Mouse (Mus musculus) MN1 (cell line): Measurements from ENCODE around the gene Cisd1.
A peak's percentile ranks its signal among the peaks of the same experiment; 100 is the strongest.

Experiments used
- DNase-seq: peaks from one replicate; pipeline ENCODE4 v3.0.0-alpha.2; 2016; ENCODE audit warnings: low spot score

The Cisd1 gene

DNA sequence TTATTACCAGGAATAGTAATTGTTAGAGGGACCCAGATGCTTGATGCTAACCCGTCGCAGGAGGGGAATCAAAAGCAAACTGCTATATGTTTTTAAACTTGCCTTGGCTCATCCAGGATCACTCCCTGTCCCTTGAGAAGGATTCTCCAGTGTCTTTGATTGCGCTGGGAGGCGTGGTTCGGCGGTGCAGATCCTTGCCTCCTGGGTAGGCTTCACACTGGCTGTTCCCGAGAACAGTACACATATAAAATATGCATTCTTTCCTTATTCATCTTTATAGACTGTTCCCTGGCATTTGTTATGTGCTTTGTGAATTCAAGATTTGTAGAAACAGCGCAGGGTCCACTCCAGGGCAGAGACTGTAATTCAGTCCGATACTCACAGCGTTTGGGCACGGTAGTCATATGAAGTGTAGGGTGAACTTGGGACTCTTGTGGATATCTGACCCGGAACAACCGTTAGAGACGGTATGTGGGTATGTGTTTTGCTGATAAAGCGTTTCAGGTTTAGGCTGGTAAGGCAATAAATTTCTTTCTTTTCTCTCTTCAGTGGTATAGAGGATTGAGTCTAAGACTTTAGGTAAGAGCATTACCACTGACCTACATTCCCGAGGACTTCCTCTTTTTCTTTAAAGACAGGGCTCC, 4.0 kb upstream of the Cisd1 start:
- DNase-seq = peak; percentile 46

DNA sequence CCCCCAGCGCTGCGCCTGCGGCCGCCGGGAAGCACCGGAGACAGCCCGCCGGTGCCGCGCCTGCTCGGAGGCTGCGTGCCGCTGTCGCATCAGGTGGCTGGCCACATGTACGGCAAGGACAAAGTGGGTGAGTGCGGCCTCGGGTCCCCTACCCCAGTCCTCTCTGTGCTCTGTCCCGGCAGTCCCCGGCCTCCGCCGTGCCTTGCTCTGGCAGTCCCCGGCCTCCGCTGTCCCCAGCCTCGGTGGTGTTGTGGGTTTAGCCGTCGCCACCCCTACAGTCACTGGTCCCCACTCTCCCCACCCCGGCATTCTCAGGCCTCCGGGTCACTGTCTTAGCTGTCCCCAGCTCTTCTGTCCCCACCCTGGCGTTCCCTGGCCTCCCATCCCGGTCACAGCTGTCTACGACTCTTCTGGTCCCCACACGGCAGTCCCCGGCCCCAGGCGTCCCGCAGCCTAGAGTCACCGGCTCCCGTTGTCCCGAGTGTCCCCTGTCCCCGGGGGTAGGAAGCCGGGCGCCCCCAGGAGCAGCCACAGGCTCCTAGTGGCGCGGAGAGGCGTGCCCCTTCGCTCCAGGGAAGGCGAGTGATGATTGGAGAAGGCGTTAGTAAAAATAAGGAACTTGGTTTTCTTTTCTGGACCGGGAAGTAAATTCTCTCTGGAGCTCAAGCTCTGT, 3.3 kb upstream of the Cisd1 start:
- peak; percentile 54 for DNase-seq

DNA sequence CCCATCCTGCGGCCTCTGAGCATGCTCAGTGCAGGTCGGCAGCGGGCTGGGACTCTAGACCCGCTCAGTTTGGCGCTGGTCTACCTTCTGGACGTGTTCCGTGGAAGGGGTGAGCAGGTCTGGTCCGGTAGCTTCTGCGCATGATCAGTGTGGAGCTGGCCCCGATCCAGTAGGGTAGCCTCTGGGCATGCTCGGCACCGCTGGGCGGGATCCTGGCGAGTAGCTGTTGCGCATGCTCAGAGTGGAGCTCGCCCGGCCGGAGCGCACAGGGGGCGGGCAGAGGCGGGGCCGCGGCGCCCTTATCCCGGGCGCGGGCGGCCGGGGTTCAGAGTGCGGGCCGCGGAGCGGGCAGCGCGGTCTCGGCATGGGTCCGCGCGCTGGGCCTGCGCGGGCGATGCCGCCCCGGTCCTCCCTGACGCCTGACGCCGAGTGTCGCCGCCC, 2.8 kb upstream of the Cisd1 start, which contains the start of gene Ipmk:
TSS of gene Ipmk (plus strand) at position 255 of the 441 bp plus-strand sequence.
- peak; percentile 99 for DNase-seq

DNA sequence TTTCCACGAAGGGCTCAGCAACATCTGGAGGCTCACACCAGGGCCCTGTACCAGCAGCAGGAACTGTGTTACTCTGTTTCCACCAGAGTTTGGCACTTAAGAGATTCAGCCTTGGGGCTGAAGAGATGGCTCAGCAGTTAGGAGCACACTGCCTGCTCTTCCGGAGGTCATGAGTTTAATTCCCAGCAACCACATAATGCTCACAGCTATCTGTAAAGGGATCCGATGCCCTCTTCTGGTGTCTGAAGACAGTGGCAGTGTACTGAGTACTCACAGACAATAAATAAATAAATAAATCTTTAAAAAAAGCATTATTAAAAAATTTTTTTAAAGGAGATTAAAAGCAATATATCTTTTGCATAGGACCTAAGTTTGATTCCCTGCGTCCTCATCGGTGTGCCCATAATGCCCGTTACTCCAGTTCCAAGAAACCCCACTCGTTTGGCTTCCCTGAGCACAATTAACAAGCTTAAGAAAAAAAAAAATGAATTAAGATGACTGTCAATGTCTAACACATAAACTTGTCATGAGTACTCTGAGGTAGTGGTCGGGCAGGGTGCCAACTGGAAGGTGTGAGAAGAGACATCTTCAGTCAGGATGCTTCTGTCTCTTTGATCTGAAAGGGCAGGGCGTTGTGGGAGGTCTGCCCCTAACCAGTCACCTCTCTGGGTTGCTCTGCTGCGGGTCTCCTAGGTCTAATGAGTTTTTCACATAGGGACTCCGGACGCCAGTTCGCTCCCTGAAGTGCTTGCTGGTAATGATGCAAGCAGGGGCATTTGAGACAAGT, 2.2 kb upstream of the Cisd1 start:
- DNase-seq = peak; percentile 63

DNA sequence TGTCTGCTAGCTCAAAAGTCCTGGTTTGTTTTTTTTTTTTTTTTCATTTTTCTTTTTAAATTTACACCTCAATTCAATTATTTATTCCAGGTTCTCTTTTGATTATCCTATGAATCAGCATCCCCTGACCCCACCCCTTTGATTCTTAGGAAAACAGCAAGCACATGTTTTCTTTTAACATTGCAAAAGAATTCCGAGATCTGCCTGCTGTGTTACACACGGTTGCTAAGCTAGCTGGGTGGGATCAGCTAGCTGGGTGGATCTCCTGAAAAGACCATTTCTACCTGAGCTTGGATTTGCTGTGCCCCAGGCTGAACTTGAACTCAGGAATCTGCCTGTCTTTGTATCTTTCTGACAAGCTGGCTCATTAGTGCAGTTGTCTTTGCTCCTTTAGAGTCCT, 1.4 kb upstream of the Cisd1 start:
- DNase-seq = no peak

DNA sequence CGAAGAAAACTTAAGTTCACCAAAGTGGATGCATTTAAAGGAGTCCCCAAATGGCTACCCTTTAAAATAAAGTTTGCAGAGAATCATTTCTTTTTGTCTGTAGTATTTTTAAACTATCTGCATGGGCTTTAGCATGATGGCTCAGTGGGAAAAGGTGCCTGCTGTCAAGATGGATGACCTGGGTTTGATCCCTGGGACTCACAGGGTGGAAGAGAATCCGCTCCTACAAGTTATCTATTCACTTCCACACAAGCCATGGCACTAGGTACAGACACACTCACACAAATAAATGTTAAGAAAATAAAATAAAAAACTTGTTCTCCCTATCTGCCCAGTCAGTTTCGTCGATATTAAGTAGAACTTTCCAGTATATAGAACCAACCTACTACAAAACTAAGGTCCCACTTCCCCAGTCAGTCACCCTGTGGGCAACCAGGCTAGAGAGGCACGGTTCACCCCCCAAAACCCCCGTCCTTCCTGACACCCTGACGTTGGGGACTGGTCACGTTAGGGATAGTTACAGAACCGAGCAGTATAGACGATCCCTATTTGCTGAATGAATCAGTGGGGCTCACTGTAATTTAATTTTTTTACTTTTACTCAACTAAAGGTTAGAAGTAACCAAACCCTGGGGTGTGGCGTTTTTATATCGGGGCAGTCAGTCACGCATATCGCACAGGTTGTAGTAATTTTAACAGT, 1.0 kb downstream of the Cisd1 start:
- DNase-seq = no peak

DNA sequence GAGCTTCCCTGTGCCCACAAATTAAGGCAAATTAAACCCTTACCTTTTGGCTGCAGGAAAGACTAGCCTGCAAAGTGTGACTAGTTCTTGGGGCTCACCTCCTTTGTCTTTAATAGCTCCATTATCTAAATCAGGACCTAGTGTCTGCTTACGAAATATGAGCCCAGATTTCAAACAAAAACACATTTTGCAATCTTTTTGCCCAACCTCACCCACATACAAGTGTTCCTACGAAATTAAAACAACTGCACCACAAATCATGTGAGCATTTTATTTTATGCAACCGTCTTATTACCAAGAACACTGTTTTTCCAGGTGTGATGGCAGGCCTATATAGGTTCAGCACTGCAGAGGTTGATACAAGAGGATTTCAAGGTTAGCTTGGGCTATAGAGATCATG, 1.6 kb downstream of the Cisd1 start:
- DNase-seq = no peak

DNA sequence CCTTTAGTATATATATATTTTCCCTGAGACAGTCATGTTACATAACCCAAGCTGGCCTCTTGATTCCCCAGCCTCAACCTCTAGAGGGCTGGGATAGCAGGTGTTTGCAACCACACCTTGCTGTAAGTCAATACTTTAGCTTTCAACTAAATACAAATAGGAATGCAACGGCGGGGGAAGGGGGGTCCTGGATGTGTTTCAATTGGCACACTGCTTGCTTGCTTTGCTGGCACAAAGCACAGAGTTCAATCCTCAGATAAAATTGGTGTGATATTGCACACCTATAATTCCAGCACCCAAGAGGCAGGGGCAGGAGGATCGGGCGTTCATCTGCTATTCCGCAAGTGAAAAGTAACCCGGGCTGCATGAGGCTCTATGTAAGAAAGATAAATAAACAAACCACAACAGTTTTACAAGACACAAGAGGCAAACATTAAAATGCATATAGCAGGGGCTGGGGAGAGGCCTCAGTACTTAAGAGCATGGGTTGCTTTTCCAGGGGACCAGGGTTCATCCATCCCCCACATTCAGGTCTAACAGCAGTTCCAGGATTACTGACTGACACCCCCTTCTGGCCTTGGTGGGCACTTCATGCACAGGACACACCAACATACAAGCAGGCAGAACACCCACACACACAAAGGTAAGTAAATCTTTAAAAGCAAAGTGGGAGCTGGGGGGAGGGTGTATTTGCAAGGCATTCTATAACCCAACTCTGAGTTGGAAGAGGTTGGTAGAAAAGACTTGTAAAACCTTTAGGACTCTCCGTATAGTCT, 2.5 kb downstream of the Cisd1 start:
- DNase-seq = peak; percentile 26

DNA sequence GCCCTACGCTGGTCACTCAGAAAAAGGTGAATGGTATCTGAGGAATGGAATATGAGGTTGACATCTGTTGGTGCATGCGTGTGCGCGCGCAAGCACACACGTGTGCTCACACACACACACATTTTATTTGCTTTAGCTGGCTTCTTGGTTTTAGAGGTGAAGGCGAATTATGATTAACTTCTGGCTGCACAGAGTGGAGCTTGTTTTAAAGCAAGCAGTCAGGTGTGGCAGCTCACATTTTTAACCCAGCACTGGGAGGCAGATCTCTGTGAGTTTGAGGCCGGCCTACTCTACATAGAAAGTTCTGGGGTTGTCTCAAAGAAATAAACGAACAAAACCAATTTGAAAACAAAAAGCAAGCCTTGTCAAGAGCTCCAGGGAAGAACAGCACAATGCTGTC, 3.5 kb downstream of the Cisd1 start:
- no peak for DNase-seq

DNA sequence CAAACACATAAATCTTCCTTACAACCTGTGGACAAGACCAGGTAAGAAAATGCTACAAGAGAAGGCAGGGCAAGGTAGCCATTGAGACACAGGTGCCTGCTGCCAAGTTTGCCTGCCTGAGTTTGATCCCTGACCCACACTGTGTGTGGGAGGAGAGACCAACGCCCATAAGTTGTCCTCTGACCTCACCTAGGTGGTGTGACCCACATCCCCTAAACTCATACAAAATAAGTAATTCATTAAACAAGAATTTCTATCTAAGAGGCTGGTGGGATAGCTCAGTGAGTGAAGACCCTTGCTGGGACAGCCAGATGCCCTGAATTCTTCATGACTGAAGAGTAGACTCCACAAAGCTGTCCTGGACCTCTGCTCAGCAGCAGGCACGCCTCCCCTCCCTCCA, 4.6 kb downstream of the Cisd1 start:
- no peak for DNase-seq

DNA sequence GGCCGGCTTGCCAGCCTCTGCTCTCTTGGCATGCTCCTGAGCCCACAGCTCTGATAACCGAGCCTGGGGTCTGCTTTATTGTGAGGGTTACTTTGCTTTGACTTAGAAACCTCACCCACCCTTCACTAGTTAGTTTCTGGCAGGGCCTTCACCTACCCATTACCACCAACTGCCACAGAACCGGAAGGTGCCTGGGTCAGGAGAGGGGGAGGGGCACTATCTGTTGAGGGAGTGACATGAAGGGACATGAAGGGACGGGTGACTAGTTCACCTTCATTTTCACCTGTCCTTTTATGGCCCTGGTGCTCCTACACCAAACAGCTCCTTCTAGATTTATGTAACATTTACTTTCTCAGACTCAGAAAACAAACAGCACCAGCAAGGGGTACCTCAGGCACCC, 5.3 kb downstream of the Cisd1 start:
- no peak for DNase-seq

DNA sequence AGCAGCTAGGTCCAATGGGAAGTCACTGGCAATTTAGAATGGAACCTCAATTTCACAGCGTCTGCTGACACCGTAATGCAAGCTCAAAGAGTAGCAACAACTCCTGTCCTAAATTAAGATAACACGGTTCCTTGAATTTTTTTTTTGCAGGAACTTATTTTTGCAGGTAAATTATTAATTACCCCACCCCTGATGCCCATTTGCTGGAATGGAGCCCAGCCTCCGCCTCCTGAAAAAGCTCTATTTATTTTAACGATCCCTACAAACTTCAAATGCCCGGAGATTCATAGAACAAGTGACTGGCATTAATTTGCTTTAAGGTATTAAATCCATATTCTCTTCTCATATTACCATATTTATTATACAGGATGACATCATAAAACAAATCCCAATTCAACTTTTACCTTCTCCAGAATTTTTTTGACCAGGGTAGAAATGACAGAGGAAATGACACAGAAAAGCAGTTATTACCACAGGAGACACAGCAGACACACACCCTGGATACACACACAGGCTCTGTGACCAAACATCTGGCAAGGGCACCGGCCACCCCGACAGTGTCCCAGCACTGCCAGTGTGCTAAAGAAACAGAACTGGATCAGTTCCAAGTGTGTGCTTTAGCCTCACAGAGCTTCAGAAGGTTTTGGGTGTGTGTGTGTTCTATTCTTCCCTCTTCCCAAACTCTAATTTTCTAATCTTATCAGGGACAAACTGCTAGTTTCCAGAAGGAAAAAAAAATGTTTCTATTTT, 6.4 kb downstream of the Cisd1 start:
- DNase-seq = peak; percentile 25

DNA sequence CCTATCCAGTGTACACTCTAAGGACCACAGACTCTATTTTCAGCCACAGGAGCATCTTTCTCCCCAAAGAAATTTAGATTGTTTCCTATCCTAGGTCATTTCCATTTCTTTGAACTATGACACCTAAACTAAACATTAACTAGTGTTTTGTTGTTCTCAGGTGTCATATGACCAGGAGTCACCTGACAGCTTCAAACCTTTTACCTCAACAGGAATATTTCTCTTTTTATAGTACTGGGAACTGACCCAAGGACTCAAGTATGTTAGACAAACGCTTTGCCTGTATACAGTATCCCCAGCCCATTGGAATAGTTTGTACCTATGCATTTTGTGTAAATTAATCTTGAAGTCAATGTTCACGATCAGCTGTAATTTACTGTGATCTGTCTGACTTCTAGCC, 7.0 kb downstream of the Cisd1 start:
- DNase-seq = no peak

DNA sequence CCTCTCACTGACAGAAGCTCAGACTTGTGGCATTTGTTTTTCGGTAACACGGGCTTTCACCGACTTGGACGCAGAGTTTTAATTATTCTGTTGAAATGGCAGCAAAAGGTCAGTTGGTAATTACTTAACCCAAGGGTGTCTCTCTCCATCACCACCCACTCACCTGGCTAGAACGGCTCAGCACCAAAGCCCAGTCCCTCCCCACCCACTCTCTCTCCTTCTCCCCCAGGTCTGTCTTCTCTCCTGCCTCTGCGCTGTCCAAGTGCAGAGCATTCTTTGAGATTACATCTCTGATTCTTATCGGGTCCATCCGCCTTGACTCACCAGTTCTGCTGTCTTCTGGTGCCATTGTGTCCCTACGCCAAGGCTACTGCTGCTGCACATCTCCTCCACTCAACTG, 11.9 kb downstream of the Cisd1 start:
- DNase-seq = no peak

DNA sequence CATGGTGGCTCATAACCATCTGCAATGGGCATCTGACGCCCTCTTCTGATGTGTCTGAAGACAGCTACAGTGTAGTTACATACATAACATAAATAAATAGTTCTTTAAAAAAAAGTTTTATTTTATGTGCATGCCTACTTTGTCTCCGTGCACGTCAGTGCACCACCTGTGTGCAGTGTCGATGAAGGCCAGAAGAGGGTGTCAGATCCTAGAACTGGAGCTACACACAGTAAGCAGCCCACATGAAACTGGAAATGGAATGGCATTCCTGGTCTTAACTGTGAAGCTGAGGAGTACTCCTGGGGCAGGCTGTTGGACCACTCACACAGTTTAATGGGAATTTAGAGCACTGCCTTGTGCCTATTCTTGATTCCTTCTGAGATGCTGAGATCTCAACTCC, 12.4 kb downstream of the Cisd1 start:
- no peak for DNase-seq

DNA sequence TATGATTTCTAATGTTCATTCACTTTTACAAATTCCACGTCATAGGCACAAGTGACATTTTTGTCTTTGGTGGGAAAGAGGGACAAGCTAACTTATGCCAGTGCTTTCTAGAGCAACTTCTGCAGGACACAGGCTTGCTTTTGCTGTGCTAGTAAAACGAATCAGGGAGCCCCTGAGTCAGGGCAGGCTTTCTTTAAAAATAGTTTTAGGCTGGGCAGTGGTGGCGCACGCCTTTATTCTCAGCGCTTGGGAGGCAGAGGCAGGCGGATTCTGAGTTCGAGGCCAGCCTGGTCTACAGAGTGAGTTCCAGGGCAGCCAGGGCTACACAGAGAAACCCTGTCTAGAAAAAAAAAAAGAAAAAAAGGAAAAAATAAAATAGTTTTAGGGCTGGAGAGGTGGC, 12.8 kb downstream of the Cisd1 start:
- no peak for DNase-seq

DNA sequence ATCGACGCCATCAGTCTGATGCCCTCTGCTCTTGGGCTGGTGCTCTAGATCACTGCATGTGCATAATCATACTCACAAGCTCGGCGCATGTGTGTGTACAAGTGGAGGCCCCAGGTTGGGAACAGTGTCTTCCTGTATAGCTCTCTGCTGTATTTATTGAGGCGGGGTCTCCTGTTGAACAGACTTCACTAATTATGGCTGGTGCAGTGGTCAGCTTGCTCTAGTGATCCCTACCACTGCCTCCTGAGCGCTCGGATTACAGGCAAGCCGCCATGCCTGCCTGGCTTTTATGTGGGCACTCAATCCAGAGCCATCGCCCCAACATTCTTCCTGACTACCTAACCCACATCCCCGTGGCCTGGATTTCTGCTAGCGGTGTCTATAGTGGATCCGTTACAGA, 14.7 kb downstream of the Cisd1 start:
- DNase-seq = no peak

DNA sequence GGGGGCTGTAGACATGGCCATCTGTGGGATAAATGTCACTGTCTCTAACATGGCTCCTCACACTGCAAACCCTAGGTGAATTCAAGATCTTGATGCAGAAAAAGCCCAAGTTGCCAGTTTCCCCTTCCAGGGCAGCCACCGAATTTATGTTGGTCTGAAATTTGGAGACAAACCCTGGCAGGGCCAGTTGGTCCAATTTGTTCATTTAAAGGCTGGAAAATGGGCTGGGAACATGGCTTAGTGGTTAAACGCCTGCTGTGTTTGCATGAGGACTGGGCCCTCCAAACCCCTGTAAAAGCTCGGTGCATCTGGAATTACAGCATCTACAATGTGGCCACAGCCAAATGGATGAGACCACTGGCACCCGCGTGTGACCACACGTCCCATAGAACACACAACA, 15.5 kb downstream of the Cisd1 start:
- no peak for DNase-seq

DNA sequence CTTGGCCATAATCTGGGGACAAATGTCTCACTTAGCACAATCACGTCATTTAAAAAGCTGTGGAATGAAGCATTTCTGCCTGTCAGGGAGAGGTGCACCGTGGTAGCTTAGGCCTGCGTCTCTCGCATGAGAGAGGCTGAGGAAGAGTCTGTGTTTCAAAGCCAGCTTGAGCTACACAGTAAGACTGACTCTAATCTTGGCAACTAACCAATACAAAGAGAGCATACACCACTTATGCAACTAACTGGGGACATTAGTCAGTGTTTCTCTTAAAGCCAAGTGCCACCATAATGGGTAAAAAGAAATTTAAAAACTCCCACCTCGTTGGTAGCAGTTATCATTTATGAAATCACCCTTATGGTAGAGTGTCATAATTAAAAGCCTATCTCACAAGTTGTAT, 15.9 kb downstream of the Cisd1 start:
- no peak for DNase-seq

DNA sequence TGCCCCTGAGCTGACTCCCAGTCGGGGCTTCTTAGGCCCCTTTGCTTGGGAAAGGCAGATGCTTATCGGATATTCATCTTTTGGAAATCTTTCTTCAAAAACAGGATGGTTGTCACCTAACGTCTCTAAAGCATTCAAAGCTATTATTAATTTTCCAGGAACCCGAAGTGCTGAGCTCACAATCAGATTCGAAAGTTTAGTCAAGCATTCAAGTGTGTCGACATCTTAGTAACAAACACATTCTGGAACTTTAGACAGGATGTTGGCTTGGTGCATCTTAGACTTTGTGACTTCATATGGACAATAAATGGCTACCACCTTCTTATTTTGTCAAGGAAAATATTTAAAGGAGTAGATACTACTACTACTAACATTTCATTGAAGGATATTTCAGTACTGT, 16.4 kb downstream of the Cisd1 start:
- no peak for DNase-seq

DNA sequence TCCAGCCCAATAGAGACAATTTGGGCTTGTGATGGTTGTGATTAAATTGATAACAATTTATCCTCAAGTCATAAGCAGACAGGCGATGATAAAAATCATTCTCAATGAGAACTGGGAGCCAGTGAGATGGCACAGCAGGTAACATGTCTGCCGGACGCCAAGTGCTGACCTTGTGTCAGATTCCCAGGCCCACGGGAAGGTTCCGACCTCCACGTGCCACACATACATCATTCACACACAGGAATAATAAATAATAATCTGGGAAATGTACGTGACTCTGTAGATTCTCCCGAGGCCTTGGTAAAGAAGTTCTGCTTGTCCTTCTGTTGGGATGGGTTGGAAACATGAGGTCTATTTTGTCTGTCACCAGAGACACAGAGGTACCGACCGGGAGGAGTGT, 17.4 kb downstream of the Cisd1 start:
- no peak for DNase-seq
